Mouse (Mus musculus) liver, postnatal 0 days (tissue): ENCODE measurements at regions not wholly inside any gene's neighbourhood (a gene's known extent, or its start where the extent isn't known, plus 50 kb on each side); places are given as distances from the start of the nearest gene placed in this dataset.

Experiments used
- CTCF ChIP-seq: sonication (generic); IDR thresholded peaks from 2 replicates; pipeline ENCODE4 v1.5.1; 2016; ENCODE audit warnings: antibody characterized with exemption, low read depth
- EP300 ChIP-seq: IDR thresholded peaks from 2 replicates; pipeline ENCODE4 v1.6.1; 2016; ENCODE audit warnings: antibody characterized with exemption, low read depth, mild to moderate bottlenecking

DNA sequence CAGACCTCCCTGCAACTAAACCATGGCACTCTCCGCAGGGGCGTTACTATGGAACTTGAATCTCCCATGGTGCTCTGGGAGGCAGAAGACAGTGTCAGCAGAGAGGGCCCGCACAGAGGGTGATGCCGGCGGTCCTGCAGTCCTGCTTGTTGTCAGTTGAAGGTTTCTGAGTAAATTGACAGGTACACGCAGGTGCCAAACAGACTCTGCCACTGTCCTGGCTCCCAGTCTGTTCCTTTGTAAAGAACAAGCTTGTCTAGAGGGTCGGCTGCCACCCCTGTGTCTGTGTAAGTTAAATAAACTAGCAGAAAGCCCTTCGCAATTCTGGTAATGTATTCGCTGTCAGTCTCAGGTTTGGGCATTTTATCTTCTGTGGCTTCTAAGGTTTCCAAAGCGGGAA, 521.6 kb downstream of the Dok5 start:
- TF ChIP-seq CTCF (no peak), EP300 (no peak)
